Mouse (Mus musculus) gastrocnemius, adult 2 months (tissue): ENCODE results near the gene B3galt6. TPM values are rescaled to one million over a fixed set of nuclear protein-coding genes. Genes with fewer than 3 reads are reported as not detected.
A peak's percentile ranks its signal among the peaks of the same experiment; 100 is the strongest.

ENCODE experiments used
- DNase-seq: peaks from one replicate; pipeline ENCODE4 v3.0.0; 2022
- H3K27ac ChIP-seq: fragments of 200-600 bp; 2 replicates; pipeline ENCODE4 v1.8.1; 2022; ENCODE audit warnings: mild to moderate bottlenecking
- H3K4me3 ChIP-seq: fragments of 200-600 bp; 2 replicates; pipeline ENCODE4 v1.8.1; 2022; ENCODE audit warnings: mild to moderate bottlenecking, moderate library complexity
- CTCF ChIP-seq: fragments of 200-600 bp; IDR thresholded peaks from 2 replicates; pipeline ENCODE4 v1.8.1; 2022; ENCODE audit warnings: antibody characterized with exemption, mild to moderate bottlenecking, moderate library complexity
- intact Hi-C: fragments of 180-260 bp; cut with DNase I; formaldehyde crosslinking; loops from one replicate; pipeline ENCODE4 v1.15.1; 2025
- long read RNA-seq, 2 experiments: library from polyadenylated mRNA; stranded (forward); transcript quantifications; one replicate each; pipeline ENCODE4 v2.0.0; 2021
- total RNA-seq, 2 experiments: library from RNA; stranded (reverse); gene quantifications; 2 replicates each; pipeline ENCODE4 v1.2.3; 2021

B3galt6 gene
- 1 to 10 TPM in 1 of 2 experiments, under 1 TPM in 1; 0.92 to 2.0 TPM for total RNA-seq
- long read RNA-seq, experiment 1, transcript B3galt6-201 (1 exons, 3,184 nt) = major isoform, 11 of 11 reads
- long read RNA-seq, experiment 1, partial matches to known transcripts = 0 of 11 reads
- long read RNA-seq, experiment 1, other reads (novel, unspliced or antisense) = 0 of 11 reads
- long read RNA-seq, experiment 2, transcript B3galt6-201 (1 exons, 3,184 nt) = major isoform, 8 of 9 reads
- long read RNA-seq, experiment 2, partial matches to known transcripts = 0 of 9 reads
- long read RNA-seq, experiment 2, other reads (novel, unspliced or antisense) = 1 of 9 reads

DNA sequence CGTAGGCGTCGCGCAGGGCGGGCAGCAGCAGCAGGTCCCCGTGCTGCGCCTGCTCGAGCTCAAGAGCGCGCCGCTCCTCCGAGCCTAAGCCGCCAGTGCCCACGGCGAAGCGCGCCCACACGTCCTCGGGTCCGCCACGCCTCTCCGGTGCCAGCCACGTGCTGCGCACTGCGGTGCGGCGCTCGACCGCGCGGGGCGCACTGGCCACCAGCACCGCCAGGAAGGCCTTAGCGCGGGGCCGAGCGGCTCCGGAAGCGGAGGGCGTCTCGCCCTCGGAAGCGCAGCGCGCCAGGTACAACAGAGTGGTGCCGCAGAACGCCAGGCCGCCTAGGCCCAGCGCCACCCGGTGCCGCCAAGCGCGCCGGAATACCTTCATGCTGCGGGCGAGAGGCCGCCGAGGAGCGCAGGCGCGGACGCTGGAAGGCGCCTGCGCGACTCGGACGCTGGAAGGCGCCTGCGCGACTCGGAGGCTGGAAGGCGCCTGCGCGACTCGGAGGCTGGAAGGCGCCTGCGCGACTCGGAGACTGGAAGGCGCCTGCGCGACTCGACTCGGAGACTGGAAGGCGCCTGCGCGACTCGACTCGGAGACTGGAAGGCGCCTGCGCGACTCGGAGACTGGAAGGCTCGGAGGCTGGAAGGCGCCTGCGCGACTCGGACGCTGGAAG lies at the start of gene B3galt6, which contains the start of gene Sdf4:
Gene B3galt6 (minus strand): TSS at position 409 of the 665 bp plus-strand sequence.
Gene Sdf4 (plus strand): TSS at position 632 of the 665 bp plus-strand sequence.
- Histone ChIP-seq H3K27ac (peak within 1 kb of the TSS; percentile 100), H3K4me3 (peak within 1 kb of the TSS; percentile 92)
- DNase-seq = peak; percentile 89
- intact Hi-C loops = loop anchor here (1.0 to 5.0 kb wide), 3 partner anchors 32 to 115 kb away; partner anchors contain the start of genes 9430015G10Rik and Ube2j2
- TF ChIP-seq CTCF = peak; percentile 89

DNA sequence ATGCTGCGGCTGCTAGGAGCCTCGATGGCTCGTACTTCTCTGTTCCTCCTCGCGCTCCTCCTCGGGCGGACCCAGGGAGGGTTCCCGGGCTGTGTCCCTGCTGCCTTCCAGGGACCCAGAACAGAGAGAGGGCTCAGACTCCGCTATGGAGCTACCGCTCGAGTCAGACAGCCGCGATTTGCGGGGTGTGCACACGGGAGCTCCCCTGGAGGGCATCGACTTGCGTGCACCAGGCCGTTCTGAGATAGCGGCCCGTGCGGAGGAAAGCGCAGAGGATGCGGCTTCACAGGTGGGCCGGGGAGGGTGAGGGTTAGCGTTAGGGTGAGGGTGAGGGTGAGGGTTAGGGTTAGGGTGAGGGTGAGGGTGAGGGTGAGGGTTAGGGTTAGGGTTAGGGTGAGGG lies 42.5 kb upstream of the B3galt6 start:
- intact Hi-C loops = loop anchor here (5.0 kb wide), 1 partner anchor 67 kb away; no protein-coding TSS in a partner anchor
- peak overlapping the region; percentile 46 for H3K4me3 ChIP-seq
- no peak overlapping the region for H3K27ac ChIP-seq
- peak; percentile 18 for DNase-seq
- TF ChIP-seq CTCF = no peak

DNA sequence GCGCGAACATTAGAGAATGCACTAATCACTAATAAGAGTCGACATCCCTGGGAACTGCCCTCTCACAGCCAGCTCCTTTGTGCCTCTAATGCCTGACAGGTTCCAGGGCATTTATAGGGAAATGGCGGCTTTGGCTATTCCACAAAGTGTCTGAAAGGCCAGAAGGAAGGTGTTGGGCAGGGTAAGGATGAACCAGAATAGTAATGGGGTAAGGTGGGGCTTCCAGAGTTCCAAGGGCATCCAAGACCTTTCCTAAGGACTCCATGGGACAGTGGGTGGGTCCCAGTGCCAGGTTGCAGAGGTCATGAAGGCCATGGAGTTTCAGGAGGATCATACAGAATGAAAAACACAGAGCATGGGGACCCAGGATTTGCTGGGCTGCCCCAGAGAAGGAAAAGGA lies 41.9 kb upstream of the B3galt6 start:
- no peak for TF ChIP-seq CTCF
- no peak overlapping the region for H3K27ac ChIP-seq
- intact Hi-C loops = loop anchor here (5.0 kb wide), 1 partner anchor 68 kb away; no protein-coding TSS in a partner anchor
- peak; percentile 12 for DNase-seq
- no peak overlapping the region for H3K4me3 ChIP-seq

DNA sequence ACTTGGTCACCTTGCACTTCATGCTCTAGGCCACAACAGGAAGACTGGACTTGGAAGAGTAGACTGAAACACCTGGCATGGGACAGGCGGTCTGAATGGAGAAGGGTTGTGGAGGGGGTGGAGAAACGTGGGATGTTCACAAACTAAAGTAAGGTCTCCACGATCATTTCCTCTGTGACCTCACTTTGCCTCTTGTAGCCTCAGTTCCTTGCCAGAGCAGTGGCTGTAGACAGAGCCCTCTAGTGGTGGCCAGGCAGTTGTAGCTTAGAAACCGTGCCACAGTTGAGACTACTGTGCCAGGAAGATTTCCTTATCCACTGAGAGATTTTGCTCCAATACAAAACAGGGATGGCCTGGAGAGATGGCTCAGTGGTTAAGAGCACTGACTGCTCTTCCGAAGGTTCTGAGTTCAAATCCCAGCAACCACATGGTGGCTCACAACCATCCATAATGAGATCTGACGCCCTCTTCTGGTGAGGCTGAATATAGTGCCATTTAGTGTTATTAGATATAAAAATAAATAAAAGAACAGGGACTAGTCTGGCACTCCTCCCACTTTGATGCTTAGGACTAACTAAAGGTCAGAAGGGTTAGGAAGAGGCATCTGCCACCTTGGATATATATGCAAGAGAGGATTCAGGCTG lies 41.1 kb upstream of the B3galt6 start:
- Histone ChIP-seq H3K27ac (peak overlapping the region; percentile 96), H3K4me3 (peak overlapping the region; percentile 91; the same call in 1 of the 2 replicates)
- peak; percentile 66 for DNase-seq
- peak; percentile 75 for TF ChIP-seq CTCF
- intact Hi-C loops = loop anchor here (5.0 kb wide), 1 partner anchor 69 kb away; no protein-coding TSS in a partner anchor

DNA sequence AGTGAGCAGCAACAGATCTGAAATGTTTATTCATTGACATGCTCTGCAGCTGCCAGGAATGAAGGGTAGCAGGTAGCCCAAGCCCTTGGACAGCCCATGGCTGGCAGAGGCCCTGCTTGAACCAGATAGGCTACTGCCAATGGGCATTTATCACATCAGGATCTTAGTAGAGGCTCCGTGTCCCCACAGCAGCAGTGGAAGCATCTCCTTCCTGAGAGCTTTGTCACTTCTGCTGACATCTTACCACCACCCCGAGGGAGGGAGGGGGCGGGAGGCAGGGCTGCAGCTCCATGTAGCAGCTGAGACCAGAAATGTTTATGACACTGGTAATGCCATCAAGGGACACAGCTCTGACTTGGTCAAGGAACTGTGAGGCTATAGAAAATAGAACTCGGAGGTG lies 40.4 kb upstream of the B3galt6 start:
- Histone ChIP-seq H3K4me3 (peak overlapping the region; percentile 91), H3K27ac (peak overlapping the region; percentile 96)
- intact Hi-C loops = loop anchor here (5.0 kb wide), 1 partner anchor 69 kb away; no protein-coding TSS in a partner anchor
- peak; percentile 29 for DNase-seq
- TF ChIP-seq CTCF = no peak

DNA sequence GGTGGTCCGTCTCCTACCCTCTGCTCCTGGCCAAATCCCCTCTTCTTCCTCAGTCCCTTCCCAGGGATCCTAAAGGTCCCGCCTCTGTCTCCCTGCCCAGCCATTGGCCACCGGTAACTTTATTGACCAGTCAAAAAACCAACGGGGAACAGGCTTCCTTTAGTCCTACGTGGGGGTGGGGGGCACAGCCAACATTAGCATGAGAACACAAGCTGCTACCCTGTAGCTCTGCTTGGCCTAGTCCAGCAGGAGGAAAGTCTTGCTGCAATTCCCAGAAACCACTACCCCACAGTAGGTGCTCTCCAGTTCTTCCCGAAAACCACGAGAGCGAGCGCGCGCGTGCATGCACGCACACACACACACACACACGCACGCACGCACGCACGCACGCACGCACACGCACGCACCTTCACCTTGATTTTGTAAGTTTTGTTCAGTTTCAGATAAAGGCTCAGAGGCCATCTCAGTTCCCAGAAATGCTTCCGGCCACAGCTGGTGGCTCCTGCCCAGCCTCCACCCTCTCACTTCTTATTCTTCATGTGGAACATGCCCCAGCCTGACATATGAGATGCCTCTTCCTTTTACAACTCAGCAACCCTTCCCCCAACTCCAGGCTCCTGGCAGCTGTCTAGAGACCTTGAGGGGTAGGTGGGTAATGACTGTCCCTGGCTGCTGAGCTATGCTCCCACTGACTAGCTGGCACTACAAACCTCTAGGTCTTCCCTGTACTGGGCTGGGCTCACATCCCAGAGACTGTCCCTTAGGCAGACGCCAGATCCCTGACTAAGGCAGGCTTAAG lies 39.3 kb upstream of the B3galt6 start:
- peak overlapping the region; percentile 91 for H3K4me3 ChIP-seq
- TF ChIP-seq CTCF = no peak
- DNase-seq = peak; percentile 90
- intact Hi-C loops = loop anchor here (5.0 kb wide), 1 partner anchor 71 kb away; no protein-coding TSS in a partner anchor
- peak overlapping the region; percentile 96 for H3K27ac ChIP-seq

DNA sequence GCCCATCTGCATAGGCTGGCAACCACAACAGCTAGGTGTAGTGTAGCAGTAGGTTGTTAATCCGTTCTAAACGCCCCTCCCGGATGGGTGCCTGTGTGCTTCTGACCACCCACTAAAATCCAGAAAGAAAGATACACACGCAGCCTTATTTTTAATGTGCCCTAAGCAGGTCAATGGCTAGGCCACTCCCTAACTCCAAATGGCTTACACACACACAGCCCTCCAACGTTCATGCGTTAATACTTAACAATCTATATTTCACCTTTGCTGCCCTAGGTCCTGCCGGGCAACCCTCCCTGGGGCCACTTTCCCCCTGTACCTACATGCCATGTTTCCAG lies 38.8 kb upstream of the B3galt6 start:
- TF ChIP-seq CTCF = no peak
- intact Hi-C loops = loop anchor here (5.0 kb wide), 1 partner anchor 71 kb away; no protein-coding TSS in a partner anchor
- DNase-seq = peak; percentile 16
- Histone ChIP-seq H3K27ac (peak overlapping the region; percentile 96), H3K4me3 (peak overlapping the region; percentile 91)

DNA sequence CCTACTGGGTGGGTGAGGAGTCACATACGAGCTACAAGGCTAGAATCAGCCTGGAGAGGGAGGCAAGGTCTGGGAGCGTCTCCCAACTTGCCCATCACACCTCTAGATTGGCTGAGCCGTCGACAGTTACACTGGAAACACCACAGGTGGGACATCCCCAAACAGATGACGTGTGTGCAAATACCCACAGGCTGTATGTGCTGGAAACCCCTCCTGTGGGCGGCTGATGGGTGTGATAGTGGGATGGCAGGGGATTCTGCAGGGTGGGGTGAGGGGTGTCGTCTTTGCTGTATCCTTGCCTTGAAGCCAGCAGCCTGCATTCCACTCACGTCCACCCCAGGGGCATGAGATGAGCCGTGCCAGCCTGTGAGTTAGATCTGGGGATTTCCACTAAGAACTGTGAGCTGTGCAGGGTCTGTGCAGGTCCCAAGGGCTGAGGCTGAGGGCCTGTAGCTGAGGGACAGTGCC lies 38.2 kb upstream of the B3galt6 start:
- peak; percentile 18 for DNase-seq
- intact Hi-C loops = loop anchor here (5.0 kb wide), 1 partner anchor 72 kb away; no protein-coding TSS in a partner anchor
- no peak for TF ChIP-seq CTCF
- peak overlapping the region; percentile 91 for H3K4me3 ChIP-seq
- peak overlapping the region; percentile 96 for H3K27ac ChIP-seq

DNA sequence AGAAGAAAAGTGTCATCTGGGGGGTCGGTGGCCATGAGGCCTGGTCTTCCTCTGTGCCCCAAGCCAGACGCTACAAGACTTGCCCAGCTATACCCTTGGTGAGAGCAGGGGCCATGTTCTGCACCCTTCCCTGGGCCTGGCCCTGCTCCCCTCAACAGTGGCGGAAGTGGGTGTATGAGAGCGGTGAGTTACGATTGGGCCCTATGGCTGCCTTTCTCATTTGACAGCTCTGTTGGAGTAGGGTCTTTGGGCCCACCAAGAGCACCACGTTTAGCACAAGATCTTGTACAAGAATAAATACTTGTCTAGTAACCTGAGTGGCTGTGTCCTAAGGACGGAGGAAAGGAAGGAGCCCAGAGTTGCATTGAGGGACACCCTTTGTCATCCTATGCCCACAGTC lies 36.1 kb upstream of the B3galt6 start:
- Histone ChIP-seq H3K27ac (no peak overlapping the region), H3K4me3 (no peak overlapping the region)
- intact Hi-C loops = no loop called here
- TF ChIP-seq CTCF = no peak
- no peak for DNase-seq

DNA sequence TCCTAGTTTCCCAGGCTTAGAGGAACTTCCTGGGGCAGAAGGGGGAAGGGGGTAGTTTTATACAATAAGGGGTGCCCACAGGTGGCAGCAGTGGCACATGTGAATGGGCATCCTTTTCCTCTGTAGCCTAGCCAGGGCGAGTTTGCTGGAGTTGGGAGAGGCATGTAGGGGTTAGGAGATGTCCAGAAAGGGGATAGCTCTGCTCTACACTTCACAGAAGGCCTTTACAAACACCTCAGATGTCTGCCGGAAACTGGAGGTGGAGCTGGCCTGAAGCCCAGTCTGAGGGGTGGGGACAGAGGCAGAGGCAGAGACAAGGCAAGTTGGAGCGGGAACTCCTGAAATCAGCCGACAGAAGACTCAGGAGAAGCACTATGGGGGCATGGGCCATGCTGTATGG lies 33.6 kb upstream of the B3galt6 start, which contains the start of gene Tnfrsf18:
Gene Tnfrsf18 (plus strand): TSS at position 152 of the 400 bp plus-strand sequence.
- intact Hi-C loops = no loop called here
- TF ChIP-seq CTCF = peak; percentile 16; the same call in 1 of the 2 replicates
- Histone ChIP-seq H3K4me3 (no peak within 1 kb of the TSS), H3K27ac (peak within 1 kb of the TSS; percentile 87)
- peak; percentile 44 for DNase-seq

DNA sequence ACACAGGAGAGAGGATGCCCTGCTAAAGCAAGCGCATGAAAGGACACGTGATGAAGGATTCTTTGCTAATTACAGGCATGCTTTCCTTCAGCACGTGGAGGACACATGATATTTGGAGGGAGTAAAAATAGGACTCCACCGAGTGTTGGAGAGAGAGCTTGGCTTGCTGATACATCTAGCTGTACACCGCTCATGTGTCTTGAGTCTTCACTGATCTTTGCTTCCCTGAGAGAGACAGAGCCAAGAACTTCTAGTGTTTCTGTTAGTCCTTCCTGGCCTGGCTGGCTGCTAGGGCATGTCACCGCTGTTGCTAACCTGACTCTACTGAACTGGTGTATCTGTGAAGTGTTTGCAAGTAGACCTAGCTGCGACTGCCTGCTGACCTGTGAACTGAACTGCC lies 31.7 kb upstream of the B3galt6 start:
- Histone ChIP-seq H3K27ac (peak overlapping the region; percentile 87), H3K4me3 (no peak overlapping the region)
- no peak for TF ChIP-seq CTCF
- intact Hi-C loops = loop anchor here (1.0 kb wide), 1 partner anchor 32 kb away; the partner anchor contains the start of genes B3galt6 and Sdf4
- peak; percentile 75 for DNase-seq

DNA sequence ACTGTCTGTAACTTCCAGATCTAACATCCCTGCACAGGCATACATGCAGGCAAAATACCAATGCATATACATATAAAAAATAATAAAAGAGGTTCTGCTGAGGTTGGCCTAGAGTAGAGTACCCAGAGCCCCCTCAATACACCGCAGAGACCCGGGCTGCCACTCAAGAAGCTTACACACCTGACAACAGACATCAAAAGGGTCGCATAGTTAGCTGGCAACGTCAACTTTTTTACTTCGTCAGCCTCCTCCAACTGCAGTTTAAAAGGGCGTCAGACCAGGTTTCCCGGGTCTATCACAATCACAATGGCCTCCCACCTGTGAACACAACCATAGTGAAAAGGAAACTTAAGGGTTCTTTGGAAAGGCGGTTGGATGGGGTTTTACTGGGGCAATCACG lies 31.1 kb upstream of the B3galt6 start:
- TF ChIP-seq CTCF = no peak
- intact Hi-C loops = no loop called here
- peak; percentile 7 for DNase-seq

More for the DNA sequence above, 31.1 kb upstream of the B3galt6 start:
- peak overlapping the region; percentile 87 for H3K27ac ChIP-seq
- no peak overlapping the region for H3K4me3 ChIP-seq
